Mouse (Mus musculus) G1E-ER4 (cell line): ENCODE data around the gene St5. TPM values are rescaled to one million over a fixed set of nuclear protein-coding genes. Genes with fewer than 3 reads are reported as not detected.

Experiments
- GATA1 ChIP-seq: IDR thresholded peaks from one replicate; pipeline ENCODE4 v1.8.0; 2012; ENCODE audit warnings: low read length, inconsistent platforms
- polyA plus RNA-seq: library from polyadenylated mRNA; stranded (reverse); fragments of >175 nt; gene quantifications from 2 replicates; pipeline ENCODE4 v1.2.3, GENCODE M21; 2012

St5 gene
- polyA plus RNA-seq, 1 experiment, result 0.18 TPM

DNA sequence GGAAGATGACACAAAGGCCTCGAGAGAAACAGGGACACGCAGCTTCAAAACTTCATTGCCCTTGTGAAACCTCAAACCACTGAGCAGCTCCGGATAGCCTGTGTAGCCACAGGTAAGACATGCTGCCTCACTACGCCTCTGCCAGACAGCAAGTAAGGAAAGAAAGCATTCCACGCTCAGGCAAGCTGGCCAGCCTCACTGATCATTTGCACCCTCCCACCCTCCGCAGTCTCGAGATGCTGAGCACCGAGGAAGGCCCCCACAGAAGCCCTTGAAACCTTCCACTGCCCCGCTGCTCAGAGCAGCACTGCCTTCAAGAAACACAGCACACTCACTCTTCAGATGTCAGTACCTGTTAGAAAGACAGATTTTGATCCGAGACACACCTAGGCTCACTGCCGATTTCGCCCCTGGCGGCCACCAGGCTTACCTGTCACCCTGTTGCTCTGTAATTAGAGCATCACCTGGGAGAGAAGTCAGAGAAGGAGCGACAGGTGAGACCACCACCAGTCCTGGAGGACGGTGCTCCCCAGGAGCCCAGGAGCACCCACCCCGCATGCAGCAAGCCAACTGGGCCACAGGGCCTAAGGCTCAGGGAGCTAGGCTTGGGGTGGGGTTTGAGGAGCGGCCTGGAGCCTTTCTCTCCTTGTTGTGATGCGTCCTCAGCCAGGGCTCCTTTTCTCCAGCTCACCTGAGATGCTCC is 210.6 kb downstream of the St5 start:
- TF ChIP-seq GATA1, result no peak

DNA sequence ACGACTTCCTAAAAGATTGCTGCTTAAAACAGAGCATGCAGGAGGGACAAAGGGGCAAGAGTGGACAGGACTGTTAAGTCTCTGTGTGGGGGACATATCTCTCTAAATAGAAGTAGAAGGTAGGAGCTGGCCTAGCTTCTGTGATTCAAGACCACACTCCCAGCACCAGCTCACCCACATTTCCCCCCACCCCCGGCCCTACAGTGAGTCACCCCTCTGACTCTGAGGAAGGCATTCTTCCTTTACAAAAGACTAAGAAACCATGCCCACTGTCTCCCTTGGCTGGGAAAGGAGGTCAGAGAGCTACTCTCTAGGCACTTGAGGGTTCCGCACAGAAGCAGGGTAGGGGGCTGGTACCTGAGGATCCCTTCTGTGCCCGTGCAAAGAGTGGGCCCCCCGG is 219.2 kb downstream of the St5 start:
- TF ChIP-seq GATA1, result no peak

DNA sequence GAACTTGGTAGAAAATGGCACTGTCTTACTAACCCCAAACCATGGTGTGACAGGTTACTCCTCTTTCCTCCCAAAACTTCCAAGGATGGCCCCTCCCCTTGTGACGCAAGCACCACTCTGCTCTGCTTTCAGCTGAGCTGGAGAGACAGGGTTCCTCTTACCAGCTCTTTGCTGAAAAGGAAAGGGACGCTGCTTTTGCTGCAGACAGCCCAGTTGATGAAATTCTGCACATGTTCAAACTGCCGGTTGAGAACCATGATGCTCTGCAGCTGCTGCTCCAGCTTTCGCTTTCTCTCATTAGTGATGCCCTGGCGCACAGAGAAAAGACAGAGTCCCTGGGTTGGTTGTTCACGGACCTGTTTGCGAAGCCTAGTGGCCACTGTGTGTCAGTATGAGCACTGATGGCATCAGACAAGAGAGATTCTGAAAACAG is 222.6 kb downstream of the St5 start:
- no peak for TF ChIP-seq GATA1

DNA sequence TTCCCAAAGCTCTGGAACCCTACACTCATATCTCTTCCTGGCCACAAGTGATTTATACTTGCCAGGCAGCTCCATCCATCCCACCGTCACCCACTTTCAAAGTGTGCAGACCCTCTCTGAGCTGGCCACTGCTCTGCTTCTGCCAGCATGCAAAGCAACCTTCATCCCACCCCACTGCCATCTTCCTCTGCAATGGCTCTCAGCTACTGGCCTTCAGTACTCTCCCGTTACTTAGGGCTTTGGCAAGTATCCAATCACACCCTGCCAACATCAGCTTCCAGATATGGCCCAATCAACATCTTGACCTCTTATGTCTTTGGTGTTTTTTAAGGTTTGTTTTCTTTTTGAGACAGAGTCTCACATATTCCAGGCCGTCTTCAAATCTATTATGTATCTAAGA is 225.5 kb downstream of the St5 start:
- TF ChIP-seq GATA1, result no peak

Other genes with a start within 250 kb of the St5 start
- gene Trim66, start 195.5 kb downstream of the St5 start, polyA plus RNA-seq, result 0.01 and 0.03 TPM in 2 replicates
- gene Rpl27a, start 184.5 kb downstream of the St5 start, polyA plus RNA-seq, result 7,480 and 9,948 TPM in 2 replicates
- gene Akip1, start 85 bp upstream of the St5 start, polyA plus RNA-seq, result 20.7 and 29.3 TPM in 2 replicates
- not detected in 2 replicates for gene BC051019, start 20.2 kb upstream of the St5 start, polyA plus RNA-seq
- 0.12 TPM in 1 of 2 replicates, not detected in the other for gene Ascl3, start 28.1 kb upstream of the St5 start, polyA plus RNA-seq
- 7.1 and 14.3 TPM in 2 replicates for gene Tmem9b, start 49.3 kb upstream of the St5 start, polyA plus RNA-seq
- gene Nrip3, start 78.4 kb upstream of the St5 start, polyA plus RNA-seq, result 0.04 and 0.35 TPM in 2 replicates
- gene Scube2, start 162.1 kb upstream of the St5 start, polyA plus RNA-seq, result 0.05 and 0.08 TPM in 2 replicates